Mouse (Mus musculus) c-Kit-positive CD71-positive TER-119-negative erythroid progenitor cells, embryonic 14.5 days (primary cell): ENCODE results near the gene Ogfr.

ENCODE experiments used
- DNase-seq: peaks from one replicate; pipeline ENCODE4 v3.0.0-alpha.2; 2013; ENCODE audit warnings: low read depth

The Ogfr gene

GRCm38 (mm10) chr2:180604781-180605180, 15.7 kb downstream of the Ogfr start:
- no peak for DNase-seq

GRCm38 (mm10) chr2:180610283-180610682, 21.2 kb downstream of the Ogfr start:
- no peak for DNase-seq

- no peak for DNase-seq
These were observed 22.8 kb downstream of the Ogfr start for GRCm38 (mm10) chr2:180611882-180612281.

- DNase-seq: no peak
These were observed 52.8 kb downstream of the Ogfr start for GRCm38 (mm10) chr2:180641576-180642554.

- no peak for DNase-seq
These were observed 53.7 kb downstream of the Ogfr start, which contains the start of gene Tcfl5 for GRCm38 (mm10) chr2:180642555-180643260. Gene Tcfl5, minus strand, starts transcription at chr2:180642708.

GRCm38 (mm10) chr2:180643626-180644025, 54.6 kb downstream of the Ogfr start:
- no peak for DNase-seq
